Mouse (Mus musculus): ENCODE results near the gene Satb2. TPM values are rescaled to one million over a fixed set of nuclear protein-coding genes. Genes with fewer than 3 reads are reported as not detected.

The Satb2 gene
- polyA plus RNA-seq (2012; rRNA removed; ENCODE audit: low replicate concordance): 0.13 and 0.25 TPM in 2 replicates

GRCm38 (mm10) chr1:56978151-56978700, at the start of gene Satb2:
Satb2 (minus strand) TSS chr1:56978650.

Data from mammary gland, adult 2 months (tissue).